Mouse (Mus musculus): ENCODE results near the gene Simc1.
"Not testable (repeated sequence)": the region's sequence is repeated elsewhere in the genome, so short reads cannot be mapped to it uniquely, and the experiment has no call there.

Simc1 gene

DNA sequence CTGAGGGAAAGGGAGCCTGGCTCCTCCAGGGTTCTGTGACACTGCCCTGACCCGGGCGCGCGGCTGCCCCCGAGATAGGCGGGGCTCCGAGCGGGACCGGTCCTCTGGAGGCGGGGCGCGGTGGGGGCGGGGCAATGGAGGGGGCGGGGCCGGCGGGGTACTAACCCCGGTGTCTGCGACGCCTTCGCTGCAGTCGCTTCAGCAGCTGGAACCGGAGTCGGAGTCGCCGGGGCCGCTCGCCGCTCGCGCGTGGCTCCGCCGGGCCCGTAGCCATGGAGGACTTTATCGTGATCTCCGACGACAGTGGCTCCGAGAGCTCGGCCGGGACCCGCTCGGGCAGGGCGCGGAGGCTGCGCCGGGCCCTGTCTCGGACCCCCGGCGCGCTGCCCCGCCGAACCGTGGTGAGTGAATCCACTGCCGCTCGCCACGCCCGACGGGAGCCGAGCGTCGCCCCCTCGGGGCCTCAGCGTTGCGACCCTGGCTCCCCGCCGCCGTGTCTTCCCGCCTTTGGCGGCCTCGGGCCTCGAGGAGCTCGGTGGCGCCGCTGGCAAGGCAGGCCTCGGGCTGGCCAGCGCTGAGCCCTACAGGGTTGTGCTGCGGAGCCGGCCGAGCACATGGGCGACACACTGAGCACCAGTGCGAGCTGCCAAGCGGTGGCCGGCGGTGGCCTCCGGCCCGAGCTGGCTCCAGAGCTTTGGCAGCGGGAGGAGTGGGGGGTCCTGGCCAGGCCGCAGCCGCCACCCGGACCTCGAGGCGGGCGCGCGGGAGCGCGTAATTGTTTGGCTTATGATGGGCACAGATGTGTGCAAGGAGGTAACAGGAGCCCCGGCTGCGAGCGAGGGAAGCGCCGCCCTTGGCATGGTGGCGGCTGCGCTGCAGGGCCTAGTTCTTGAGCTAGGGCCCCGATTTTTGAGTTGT lies at the start of gene Simc1:
Gene Simc1, plus strand, starts transcription at position 176 of the 918 bp plus-strand sequence.
- peak; percentile 70 to 82 for DNase-seq

- peak in 1 of 2 experiments; percentile 49 for DNase-seq
These were observed 46.5 kb upstream of the Simc1 start for GRCm38 (mm10) chr13:54457062-54457461.

DNA sequence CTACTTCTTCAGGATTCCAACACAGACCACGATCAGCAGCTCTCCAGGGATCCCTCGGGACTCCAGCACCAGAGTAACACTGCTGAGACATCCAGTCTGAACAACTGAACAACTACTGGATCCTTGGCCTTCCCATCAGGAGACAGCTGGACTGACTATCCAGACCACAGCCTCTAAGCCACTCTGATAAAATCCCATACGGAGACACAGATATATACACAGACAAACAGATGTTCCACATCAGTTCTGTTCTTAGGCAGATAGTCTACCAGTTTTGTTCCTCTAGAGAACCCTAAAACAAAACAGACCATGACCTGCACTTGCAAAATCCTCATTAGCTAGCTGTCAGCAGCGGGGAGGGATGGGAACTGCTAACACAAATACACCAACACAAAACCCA lies 44.3 kb upstream of the Simc1 start:
- no peak for DNase-seq

GRCm38 (mm10) chr13:54468098-54469011 lies 35.2 kb upstream of the Simc1 start, which contains the start of gene Thoc3:
Gene Thoc3 (minus strand): TSS chr13:54468849.
- DNase-seq = peak; percentile 91 to 93

GRCm38 (mm10) chr13:54469012-54469354 lies 34.6 kb upstream of the Simc1 start:
- no peak for DNase-seq

DNA sequence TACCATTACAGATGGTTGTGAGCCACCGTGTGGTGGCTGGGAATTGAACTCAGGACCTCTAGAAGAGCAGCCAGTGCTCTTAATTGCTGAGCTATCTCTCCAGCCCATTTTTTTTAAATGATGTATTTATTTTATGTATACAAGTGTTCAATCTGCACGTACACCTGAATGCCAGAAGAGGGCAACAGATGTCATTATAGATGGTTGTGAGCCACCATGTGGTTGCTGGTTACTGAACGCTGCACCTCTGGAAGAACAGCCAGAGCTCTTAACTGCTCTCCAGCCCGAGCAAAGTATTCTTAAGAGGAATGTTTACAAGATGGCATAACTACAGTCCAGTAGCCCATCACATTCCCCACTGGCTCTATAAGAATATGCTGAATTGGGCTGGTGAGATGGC lies 31.6 kb upstream of the Simc1 start:
- no peak for DNase-seq

DNA sequence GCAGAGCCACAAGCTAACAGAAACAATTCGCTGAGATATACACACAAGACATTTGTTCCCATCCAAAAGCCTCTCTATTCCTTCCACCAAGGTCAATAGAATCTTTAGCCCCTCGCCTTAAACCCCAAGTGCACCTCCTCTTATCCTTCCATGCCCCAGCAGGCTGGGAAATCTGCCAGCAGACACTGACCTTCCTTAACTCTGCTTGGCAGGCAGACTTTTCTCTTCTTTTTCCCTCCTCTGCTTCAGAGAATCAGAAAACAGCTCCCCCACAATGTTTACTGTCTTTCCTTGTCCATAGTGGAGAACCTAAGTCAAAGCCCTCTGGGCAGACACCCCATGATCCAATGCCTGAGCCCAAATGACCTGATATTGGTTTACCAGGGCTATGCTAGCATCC lies 28.6 kb upstream of the Simc1 start:
- no peak for DNase-seq

DNA sequence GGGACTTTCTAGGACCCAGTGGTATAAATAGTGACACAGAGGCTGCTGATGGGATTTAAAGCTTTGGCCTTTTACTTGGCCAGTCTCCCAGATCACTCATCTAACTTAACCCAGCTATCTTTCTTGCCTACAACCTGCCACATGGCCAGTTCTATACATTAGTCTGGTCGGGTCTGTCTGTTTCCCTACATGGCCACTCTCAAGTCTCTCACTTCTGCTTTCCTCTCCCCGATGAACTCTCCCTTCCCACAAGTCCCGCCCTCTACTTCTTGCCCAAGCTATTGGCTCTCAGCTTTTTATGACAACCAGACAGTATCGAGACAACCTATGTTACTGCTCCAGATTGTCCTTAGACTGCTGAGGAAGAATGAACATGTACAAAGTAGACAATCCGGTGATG lies 27.9 kb upstream of the Simc1 start:
- DNase-seq = no peak

DNA sequence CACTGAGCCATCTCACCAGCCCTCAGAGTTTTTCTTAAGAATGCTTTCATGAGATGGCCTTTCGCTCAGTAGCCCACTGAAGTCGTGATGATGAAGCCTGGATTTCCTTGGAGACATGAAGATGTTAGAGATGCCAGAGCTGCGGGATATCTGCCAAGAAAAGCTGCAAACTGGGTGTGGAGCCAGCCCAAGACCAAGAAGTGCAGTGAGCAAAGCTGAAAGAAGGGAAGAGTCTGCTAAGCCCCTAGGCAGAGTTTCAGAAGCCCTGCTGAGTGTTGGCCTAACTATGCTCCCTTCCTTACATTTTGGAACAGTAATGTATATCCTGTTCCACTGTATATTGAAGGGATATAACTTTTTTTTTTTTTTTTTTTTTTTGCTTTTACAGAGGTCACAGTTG lies 24.3 kb upstream of the Simc1 start:
- peak; percentile 56 to 63 for DNase-seq

GRCm38 (mm10) chr13:54481498-54481897 lies 22.1 kb upstream of the Simc1 start:
- DNase-seq = peak; percentile 24 to 29

- no peak for DNase-seq
These were observed 13.2 kb upstream of the Simc1 start for GRCm38 (mm10) chr13:54490411-54490810.

- DNase-seq = peak in 1 of 2 experiments; percentile 33
These were observed 12.2 kb upstream of the Simc1 start for GRCm38 (mm10) chr13:54491381-54491780.

DNA sequence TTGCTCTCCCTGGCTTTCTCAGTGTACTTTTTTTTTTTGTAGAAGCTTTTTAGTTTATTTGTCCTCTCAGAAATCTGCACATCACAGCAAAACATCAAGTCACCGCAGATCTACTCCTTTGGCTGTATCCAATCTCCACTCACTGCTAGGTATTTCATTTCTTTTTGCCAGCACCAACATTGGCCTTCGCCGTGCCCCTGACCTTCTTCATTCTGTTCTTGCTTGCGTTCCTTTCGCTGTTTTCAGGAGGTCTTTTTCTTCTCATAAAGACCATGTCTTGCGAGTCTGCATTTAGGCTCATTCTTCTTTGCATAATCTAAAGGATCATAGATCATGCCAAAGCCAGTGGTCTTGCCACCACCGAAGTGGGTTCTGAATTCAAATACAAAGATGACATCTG lies 4.0 kb upstream of the Simc1 start:
- not testable (repeated sequence) for DNase-seq

DNA sequence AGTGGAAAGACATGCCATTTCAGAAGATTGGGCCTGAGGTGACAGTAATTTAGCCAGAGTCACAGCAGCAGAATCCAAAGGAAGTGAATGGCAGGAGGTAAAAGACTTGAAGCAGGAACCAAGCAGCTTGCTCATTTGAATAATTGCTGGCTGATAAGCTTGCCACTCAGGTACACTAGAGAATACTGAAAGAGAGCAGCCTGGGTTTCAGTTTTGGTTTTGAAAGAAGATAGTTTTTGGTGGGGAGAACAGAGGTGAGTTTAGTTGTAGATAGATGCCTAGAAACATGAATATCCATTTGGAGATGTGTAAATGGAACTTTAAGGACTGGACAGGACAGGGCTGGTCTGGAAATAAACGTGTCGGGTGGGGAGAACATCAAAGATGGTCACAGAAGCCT lies 2.2 kb upstream of the Simc1 start:
- no peak for DNase-seq

- no peak for DNase-seq
These were observed 1.5 kb upstream of the Simc1 start for GRCm38 (mm10) chr13:54501957-54502690.

- DNase-seq = no peak
These were observed 338 bp upstream of the Simc1 start for GRCm38 (mm10) chr13:54503278-54503603.

- no peak for DNase-seq
These were observed 1.2 kb downstream of the Simc1 start for GRCm38 (mm10) chr13:54504611-54505260.

- no peak for DNase-seq
These were observed 2.3 kb downstream of the Simc1 start for GRCm38 (mm10) chr13:54505920-54506319.

- DNase-seq = peak; percentile 19 to 24
These were observed 16.6 kb downstream of the Simc1 start for GRCm38 (mm10) chr13:54520221-54520620.

DNA sequence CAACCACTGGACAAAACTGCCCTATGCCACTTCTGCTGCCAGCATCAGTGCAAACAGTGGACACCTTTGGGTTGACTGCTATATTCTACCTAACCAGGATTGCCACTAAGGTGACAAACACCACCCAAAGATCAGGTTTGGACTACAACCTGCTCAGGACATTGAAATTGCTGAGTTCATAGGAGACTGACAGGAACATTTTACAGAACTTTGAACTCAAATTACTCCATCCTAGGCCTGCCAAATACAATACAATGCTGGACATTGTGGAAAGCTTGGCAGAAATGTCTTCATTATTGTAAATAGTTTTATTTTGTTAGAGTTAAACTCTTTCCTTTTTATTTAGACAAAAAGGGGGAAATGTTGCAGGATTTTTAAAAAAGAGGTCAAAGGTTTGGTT lies 17.6 kb downstream of the Simc1 start:
- no peak for DNase-seq

GRCm38 (mm10) chr13:54527140-54527539 lies 23.6 kb downstream of the Simc1 start:
- no peak for DNase-seq

DNA sequence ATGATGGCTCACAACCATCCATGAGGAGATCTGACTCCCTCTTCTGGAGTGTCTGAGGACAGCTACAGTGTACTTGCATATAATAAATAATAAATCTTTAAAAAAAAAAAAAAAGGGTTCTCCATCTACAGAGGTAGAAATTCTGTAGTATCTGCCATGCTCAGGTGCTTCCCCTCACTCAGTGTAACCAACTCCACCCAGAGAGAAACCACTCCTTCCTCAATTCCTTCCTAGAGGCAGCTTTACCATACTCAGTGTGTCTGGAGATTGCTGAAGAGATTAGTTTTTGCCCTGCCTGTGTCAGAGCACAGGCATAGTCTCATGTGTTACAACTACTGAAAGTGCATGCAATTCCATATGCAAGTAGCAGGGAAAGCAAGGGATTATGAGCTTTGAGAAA lies 28.6 kb downstream of the Simc1 start:
- no peak for DNase-seq

Measured in cerebellum, postnatal 14 days (tissue).